Mouse (Mus musculus): ENCODE results near the gene Arhgap10.

GRCm38 (mm10) chr8:77292120-77292519 lies 225.6 kb downstream of the Arhgap10 start:
- no peak for TF ChIP-seq CTCF (IDR thresholded peaks at IDR 0.05; ENCODE audit: low read depth)
- no peak for TF ChIP-seq EP300 (IDR thresholded peaks at IDR 0.05; ENCODE audit: low read depth)

Measured in liver, postnatal 0 days (tissue).